Mouse (Mus musculus) embryonic stem cell, embryonic (primary cell): ENCODE measurements around the gene Polg2.

Experiments
- CTCF ChIA-PET, 4 experiments: fragments of 300-600 bp in 2 of 4; fragments of 350-600 bp in 2 of 4; sonication (Branson Sonifier 250); formaldehyde crosslinking; loops; one replicate each; lab custom pipeline; 2022; ENCODE audit warnings: inconsistent platforms in 2 of 4; lab: Charles Lee
- POLR2A ChIA-PET, 4 experiments: fragments of 300-600 bp in 2 of 4; fragments of 350-600 bp in 2 of 4; sonication (Branson Sonifier 250); formaldehyde crosslinking; loops; one replicate each; lab custom pipeline; 2022; ENCODE audit warnings: antibody characterized with exemption in 4 of 4, inconsistent platforms in 1 of 4; lab: Charles Lee

Gene Polg2

GRCm38 (mm10) chr11:106755583-106755982, 23.8 kb downstream of the Polg2 start:
- ChIA-PET POLR2A (interaction anchor here in 2 of 4 experiments (0.9 to 2.1 kb wide), 6 partner anchors 13 to 109 kb away, joined by 3 to 10 read pairs (median 4); partner anchors contain the start of genes Cep95 (in 1 of the 2) and Ddx5 (in 1 of the 2)), CTCF (interaction anchor here in 1 of 4 experiments (0.8 kb wide), 1 partner anchor 145 kb away, joined by 6 read pairs; no protein-coding TSS in a partner anchor)

GRCm38 (mm10) chr11:106753314-106753713, 26.0 kb downstream of the Polg2 start:
- ChIA-PET POLR2A (interaction anchor here in 2 of 4 experiments (0.9 to 2.4 kb wide), 6 partner anchors 8 to 517 kb away, joined by 4 to 8 read pairs (median 5); partner anchors contain the start of genes Cep95 (in 1 of the 2) and Ddx5 (in 1 of the 2)), CTCF (interaction anchor here in 1 of 4 experiments (0.8 to 0.9 kb wide), 2 partner anchors 105 to 360 kb away, joined by 4 to 11 read pairs; no protein-coding TSS in a partner anchor)

GRCm38 (mm10) chr11:106752103-106752502, 27.2 kb downstream of the Polg2 start:
- ChIA-PET CTCF (interaction anchor here in 2 of 4 experiments (1.4 kb wide), 2 partner anchors 10 kb away, joined by 6 read pairs; no protein-coding TSS in a partner anchor), POLR2A (interaction anchor here in 2 of 4 experiments (0.6 to 2.4 kb wide), 11 partner anchors 9 to 251 kb away, joined by 3 to 8 read pairs (median 4); partner anchors contain the start of genes Cep95 (in 1 of the 2) and Ddx5 (in 1 of the 2))

- POLR2A ChIA-PET = interaction anchor here in 2 of 4 experiments (0.7 to 2.4 kb wide), 12 partner anchors 8 to 1092 kb away, joined by 3 to 8 read pairs (median 3); partner anchors contain the start of genes Cep95 (in 1 of the 2), Ddx5 (in 1 of the 2) and Polg2 (in 1 of the 2)
- CTCF ChIA-PET = interaction anchor here in 2 of 4 experiments (1.4 kb wide), 2 partner anchors 9 kb away, joined by 6 read pairs; no protein-coding TSS in a partner anchor
Measured at GRCm38 (mm10) chr11:106751039-106752018, 28.0 kb downstream of the Polg2 start, which contains the start of gene Milr1. TSS of gene Milr1 (plus strand) at chr11:106751226.

- ChIA-PET POLR2A (interaction anchor here (0.6 to 1.6 kb wide), 5 partner anchors 25 to 250 kb away, joined by 3 read pairs; partner anchors contain the start of gene Polg2 (in 1 of the 4)), CTCF (interaction anchor here in 1 of 4 experiments (1.2 kb wide), 1 partner anchor 102 kb away, joined by 4 read pairs; no protein-coding TSS in a partner anchor)
Measured at GRCm38 (mm10) chr11:106750121-106750751, 29.1 kb downstream of the Polg2 start, which contains the start of gene Pecam1. TSS of gene Pecam1 (minus strand) at chr11:106750628.

GRCm38 (mm10) chr11:106749557-106750120, 29.7 kb downstream of the Polg2 start:
- ChIA-PET POLR2A (interaction anchor here in 3 of 4 experiments (0.6 to 1.0 kb wide), 3 partner anchors 25 to 249 kb away, joined by 3 read pairs; no protein-coding TSS in a partner anchor), CTCF (interaction anchor here in 1 of 4 experiments (1.2 kb wide), 1 partner anchor 101 kb away, joined by 4 read pairs; no protein-coding TSS in a partner anchor)

GRCm38 (mm10) chr11:106744949-106745348, 34.4 kb downstream of the Polg2 start:
- CTCF ChIA-PET = interaction anchor here in 2 of 4 experiments (0.7 to 1.3 kb wide), 2 partner anchors 81 to 128 kb away, joined by 3 to 4 read pairs; no protein-coding TSS in a partner anchor
- POLR2A ChIA-PET = interaction anchor here in 1 of 4 experiments (0.6 to 1.8 kb wide), 4 partner anchors 12 to 69 kb away, joined by 3 to 5 read pairs (median 4); no protein-coding TSS in a partner anchor

GRCm38 (mm10) chr11:106742388-106742841, 36.9 kb downstream of the Polg2 start:
- ChIA-PET POLR2A (interaction anchor here (0.5 to 11.4 kb wide), 72 partner anchors 10 to 1394 kb away, joined by 3 to 100 read pairs (median 4); partner anchors contain the start of genes Cep95 (in 1 of the 4), Ddx5 (in 1 of the 4) and Tex2 (in 1 of the 4)), CTCF (interaction anchor here (0.6 to 4.7 kb wide), 157 partner anchors 9 to 882 kb away, joined by 3 to 96 read pairs (median 4); partner anchors contain the start of genes Cep95 (in 1 of the 4), Ddx5 (in 1 of the 4), Ern1 (in 1 of the 4) and Tex2 (in 1 of the 4))

GRCm38 (mm10) chr11:106741826-106742225, 37.5 kb downstream of the Polg2 start:
- POLR2A ChIA-PET = interaction anchor here (0.6 to 11.4 kb wide), 44 partner anchors 10 to 870 kb away, joined by 3 to 100 read pairs (median 5); partner anchors contain the start of gene Tex2 (in 1 of the 4)
- CTCF ChIA-PET = interaction anchor here (0.5 to 4.7 kb wide), 77 partner anchors 10 to 439 kb away, joined by 3 to 96 read pairs (median 4); partner anchors contain the start of genes Cep95 (in 1 of the 4) and Ddx5 (in 1 of the 4)

GRCm38 (mm10) chr11:106741232-106741631, 38.1 kb downstream of the Polg2 start:
- CTCF ChIA-PET = interaction anchor here (0.5 to 4.7 kb wide), 28 partner anchors 11 to 414 kb away, joined by 3 to 96 read pairs (median 6); no protein-coding TSS in a partner anchor
- POLR2A ChIA-PET = interaction anchor here (0.6 to 11.4 kb wide), 25 partner anchors 12 to 241 kb away, joined by 3 to 100 read pairs (median 5); no protein-coding TSS in a partner anchor

- POLR2A ChIA-PET = interaction anchor here in 3 of 4 experiments (0.7 to 11.4 kb wide), 9 partner anchors 13 to 95 kb away, joined by 3 to 100 read pairs (median 5); no protein-coding TSS in a partner anchor
- CTCF ChIA-PET = interaction anchor here in 3 of 4 experiments (0.6 to 4.7 kb wide), 8 partner anchors 13 to 322 kb away, joined by 3 to 76 read pairs (median 4); no protein-coding TSS in a partner anchor
Measured at GRCm38 (mm10) chr11:106740724-106741123, 38.6 kb downstream of the Polg2 start.

- POLR2A ChIA-PET = interaction anchor here in 3 of 4 experiments (0.6 to 11.4 kb wide), 6 partner anchors 10 to 142 kb away, joined by 3 to 100 read pairs (median 8); no protein-coding TSS in a partner anchor
- CTCF ChIA-PET = interaction anchor here in 1 of 4 experiments (1.5 kb wide), 1 partner anchor 91 kb away, joined by 6 read pairs; no protein-coding TSS in a partner anchor
Measured at GRCm38 (mm10) chr11:106739116-106739515, 40.2 kb downstream of the Polg2 start.

- POLR2A ChIA-PET = interaction anchor here in 3 of 4 experiments (0.6 to 11.4 kb wide), 27 partner anchors 8 to 521 kb away, joined by 3 to 100 read pairs (median 4); partner anchors contain the start of genes Cep95 (in 2 of the 3), Ddx5 (in 2 of the 3), Ccdc47 (in 1 of the 3) and Polg2 (in 1 of the 3)
- CTCF ChIA-PET = interaction anchor here in 3 of 4 experiments (1.0 to 2.2 kb wide), 5 partner anchors 57 to 89 kb away, joined by 3 to 7 read pairs (median 4); no protein-coding TSS in a partner anchor
Measured at GRCm38 (mm10) chr11:106737178-106737621, 42.1 kb downstream of the Polg2 start.

- CTCF ChIA-PET = interaction anchor here in 3 of 4 experiments (0.7 to 2.2 kb wide), 4 partner anchors 57 to 88 kb away, joined by 3 to 7 read pairs (median 4); no protein-coding TSS in a partner anchor
- POLR2A ChIA-PET = interaction anchor here in 3 of 4 experiments (0.8 to 11.4 kb wide), 23 partner anchors 7 to 236 kb away, joined by 3 to 100 read pairs (median 4); partner anchors contain the start of genes Cep95 (in 2 of the 3), Ddx5 (in 2 of the 3) and Polg2 (in 1 of the 3)
Measured at GRCm38 (mm10) chr11:106736614-106737013, 42.7 kb downstream of the Polg2 start.

- POLR2A ChIA-PET = interaction anchor here in 2 of 4 experiments (0.6 to 3.9 kb wide), 7 partner anchors 9 to 230 kb away, joined by 3 to 16 read pairs (median 5); no protein-coding TSS in a partner anchor
- CTCF ChIA-PET = interaction anchor here in 2 of 4 experiments (1.1 to 1.5 kb wide), 2 partner anchors 11 to 12 kb away, joined by 3 to 5 read pairs; no protein-coding TSS in a partner anchor
Measured at GRCm38 (mm10) chr11:106730714-106731113, 48.6 kb downstream of the Polg2 start.
